Mouse (Mus musculus) large intestine, adult 2 months (tissue): ENCODE data around the gene Snx15. TPM values are rescaled to one million over a fixed set of nuclear protein-coding genes. Genes with fewer than 3 reads are reported as not detected.
A peak's percentile ranks its signal among the peaks of the same experiment; 100 is the strongest.

ENCODE experiments used
- DNase-seq: peaks from one replicate; pipeline ENCODE4 v3.0.0-alpha.2; 2012; ENCODE audit warnings: low read depth, low spot score
- WGBS: fragments of 180-500 bp; shearing (Covaris S2); methylation state at CpG from one replicate; pipeline ENCODE4 v1.1.7; 2018; 5-methylcytosine and 5-hydroxymethylcytosine counted together
- polyA plus RNA-seq: library from polyadenylated mRNA; depleted of rRNA; stranded (reverse); fragments of >200 nt; gene quantifications from 2 replicates; pipeline ENCODE4 v1.2.3, GENCODE M21; 2012; rRNA removed

The Snx15 gene
- polyA plus RNA-seq, 1 experiment, result 40.7 TPM

GRCm38 (mm10) chr19:6079983-6080480, 48.1 kb downstream of the Snx15 start, which contains the start of gene Tmem262:
Tmem262 (plus strand) TSS chr19:6080033.
- no peak for DNase-seq
- WGBS, result 89% methylated on average over 12 of the region's 12 CpGs

- DNase-seq, result peak; percentile 89
- WGBS, result under 1% methylated on average over 33 of the region's 33 CpGs
Measured at GRCm38 (mm10) chr19:6076564-6077393, 51.3 kb downstream of the Snx15 start, which contains the start of gene Vps51. Vps51 (minus strand) TSS chr19:6077231.

GRCm38 (mm10) chr19:6073889-6074288, 54.2 kb downstream of the Snx15 start:
- 87% methylated on average over 5 of the region's 5 CpGs for WGBS
- no peak for DNase-seq

- no peak for DNase-seq
- 92% methylated on average over 19 of the region's 19 CpGs for WGBS
Measured at GRCm38 (mm10) chr19:6071261-6071660, 56.8 kb downstream of the Snx15 start.

GRCm38 (mm10) chr19:6070571-6071250, 57.4 kb downstream of the Snx15 start:
- WGBS, result 91% methylated on average over 31 of the region's 31 CpGs
- DNase-seq, result no peak

- no peak for DNase-seq
- WGBS, result 90% methylated on average over 10 of the region's 10 CpGs
Measured at GRCm38 (mm10) chr19:6069851-6070250, 58.3 kb downstream of the Snx15 start.

Other genes starting within 250 kb of the Snx15 start
- gene Tigd3, start 234.2 kb downstream of the Snx15 start, polyA plus RNA-seq, result 1.1 and 2.1 TPM in 2 replicates
- 69.6 and 84.6 TPM in 2 replicates for gene Dpf2, start 215.3 kb downstream of the Snx15 start, polyA plus RNA-seq
- gene Cdc42ep2, start 203.5 kb downstream of the Snx15 start, polyA plus RNA-seq, result 20.1 and 26.0 TPM in 2 replicates
- 44.6 and 56.0 TPM in 2 replicates for gene Pola2, start 164.1 kb downstream of the Snx15 start, polyA plus RNA-seq
- gene Slc22a20, start 142.2 kb downstream of the Snx15 start, polyA plus RNA-seq, result 0.05 TPM in 1 of 2 replicates, not detected in the other
- 102 and 120 TPM in 2 replicates for gene Capn1, start 112.4 kb downstream of the Snx15 start, polyA plus RNA-seq
- 76.7 and 86.7 TPM in 2 replicates for gene Syvn1, start 81.7 kb downstream of the Snx15 start, polyA plus RNA-seq
- gene Mrpl49, start 70.5 kb downstream of the Snx15 start, polyA plus RNA-seq, result 25.2 and 26.8 TPM in 2 replicates
- gene Fau, start 70.5 kb downstream of the Snx15 start, polyA plus RNA-seq, result 1,267 and 1,718 TPM in 2 replicates
- 34.9 and 42.3 TPM in 2 replicates for gene Znhit2, start 67.1 kb downstream of the Snx15 start, polyA plus RNA-seq
- 66.0 and 68.4 TPM in 2 replicates for gene Tm7sf2, start 59.9 kb downstream of the Snx15 start, polyA plus RNA-seq
- 77.1 and 79.7 TPM in 2 replicates for gene Vps51, start 51.1 kb downstream of the Snx15 start, polyA plus RNA-seq
- 0.37 and 0.38 TPM in 2 replicates for gene Tmem262, start 48.3 kb downstream of the Snx15 start, polyA plus RNA-seq
- 0.50 TPM in 1 of 2 replicates, not detected in the other for gene Gm28374, start 46.0 kb downstream of the Snx15 start, polyA plus RNA-seq
- 79.9 and 96.7 TPM in 2 replicates for gene Zfpl1, start 43.3 kb downstream of the Snx15 start, polyA plus RNA-seq
- gene Cdca5, start 43.3 kb downstream of the Snx15 start, polyA plus RNA-seq, result 11.6 and 15.7 TPM in 2 replicates
- 0.15 TPM in 1 of 2 replicates, not detected in the other for gene AC131692.1, start 33.9 kb downstream of the Snx15 start, polyA plus RNA-seq
- 1,535 and 1,726 TPM in 2 replicates for gene Naaladl1, start 22.5 kb downstream of the Snx15 start, polyA plus RNA-seq
- gene Sac3d1, start 9.7 kb downstream of the Snx15 start, polyA plus RNA-seq, result 21.4 and 24.2 TPM in 2 replicates
- gene Batf2, start 12.7 kb upstream of the Snx15 start, polyA plus RNA-seq, result 123 and 147 TPM in 2 replicates
- 68.6 and 69.0 TPM in 2 replicates for gene Arl2, start 13.2 kb upstream of the Snx15 start, polyA plus RNA-seq
- gene Majin, start 56.1 kb upstream of the Snx15 start, polyA plus RNA-seq, result 1.2 and 1.9 TPM in 2 replicates
- 0.48 and 0.70 TPM in 2 replicates for gene Gpha2, start 98.1 kb upstream of the Snx15 start, polyA plus RNA-seq
- 38.1 and 44.0 TPM in 2 replicates for gene Ppp2r5b, start 107.6 kb upstream of the Snx15 start, polyA plus RNA-seq
- gene Atg2a, start 113.4 kb upstream of the Snx15 start, polyA plus RNA-seq, result 23.3 and 32.0 TPM in 2 replicates
- gene Ehd1, start 148.4 kb upstream of the Snx15 start, polyA plus RNA-seq, result 142 and 291 TPM in 2 replicates
- 20.7 and 32.6 TPM in 2 replicates for gene Cdc42bpg, start 178.2 kb upstream of the Snx15 start, polyA plus RNA-seq
- gene Men1, start 206.7 kb upstream of the Snx15 start, polyA plus RNA-seq, result 35.5 and 40.5 TPM in 2 replicates
- 40.8 and 64.0 TPM in 2 replicates for gene Map4k2, start 212.8 kb upstream of the Snx15 start, polyA plus RNA-seq
- 61.1 and 86.4 TPM in 2 replicates for gene Sf1, start 235.4 kb upstream of the Snx15 start, polyA plus RNA-seq